Mouse (Mus musculus): Measurements from ENCODE around the gene Slc9a3r1. TPM values are rescaled to one million over a fixed set of nuclear protein-coding genes. Genes with fewer than 3 reads are reported as not detected.
A peak's percentile ranks its signal among the peaks of the same experiment; 100 is the strongest.

Gene Slc9a3r1
- polyA plus RNA-seq, 1 experiment from 2014 or later: 35.4 TPM

GRCm38 (mm10) chr11:115198932-115199384 is 35.8 kb downstream of the Slc9a3r1 start:
- Histone ChIP-seq H3K27me3 (no peaks in the 10 kb centered on the region), H3K4me3 (no peak overlapping the region), H3K9me3 (no peaks in the 10 kb centered on the region), H3K27ac (no peak overlapping the region), H3K4me2 (replicated peaks) (no peak overlapping the region), H3K36me3 (peaks cover 18% of the 10 kb centered on the region; the same call in 1 of the 2 replicates), H3K9ac (no peak overlapping the region), H3K4me1 (no peaks in the 10 kb centered on the region)
- WGBS: 70% methylated on average over 12 of the region's 12 CpGs
- no peak for ATAC-seq (ENCODE audit: insufficient number of reproducible peaks, insufficient read depth, low FRiP score, low TSS enrichment)

GRCm38 (mm10) chr11:115200520-115200919 is 37.4 kb downstream of the Slc9a3r1 start:
- Histone ChIP-seq H3K4me1 (no peaks in the 10 kb centered on the region), H3K4me3 (no peak overlapping the region), H3K9me3 (no peaks in the 10 kb centered on the region), H3K27ac (no peak overlapping the region), H3K27me3 (no peaks in the 10 kb centered on the region), H3K4me2 (replicated peaks) (no peak overlapping the region), H3K36me3 (peaks cover 28% of the 10 kb centered on the region; the same call in 1 of the 2 replicates), H3K9ac (no peak overlapping the region)
- ATAC-seq (ENCODE audit: insufficient number of reproducible peaks, insufficient read depth, low FRiP score, low TSS enrichment): no peak
- WGBS: 88% methylated on average over 4 of the region's 4 CpGs

- peaks cover 42% of the 10 kb centered on the region for H3K36me3 ChIP-seq
- H3K4me2 ChIP-seq (replicated peaks): no peak overlapping the region
- no peak overlapping the region for H3K9ac ChIP-seq
- H3K27ac ChIP-seq: no peak overlapping the region
- no peaks in the 10 kb centered on the region for H3K4me1 ChIP-seq
- no peak overlapping the region for H3K4me3 ChIP-seq
- H3K27me3 ChIP-seq: no peaks in the 10 kb centered on the region; the same call in 1 of the 2 replicates
- peak; percentile 67; the same call in 1 of the 2 replicates for ATAC-seq (ENCODE audit: insufficient number of reproducible peaks, insufficient read depth, low FRiP score, low TSS enrichment)
- WGBS: 13% methylated on average over 12 of the region's 12 CpGs
- no peaks in the 10 kb centered on the region for H3K9me3 ChIP-seq
These were observed 39.2 kb downstream of the Slc9a3r1 start for GRCm38 (mm10) chr11:115202316-115202715.

DNA sequence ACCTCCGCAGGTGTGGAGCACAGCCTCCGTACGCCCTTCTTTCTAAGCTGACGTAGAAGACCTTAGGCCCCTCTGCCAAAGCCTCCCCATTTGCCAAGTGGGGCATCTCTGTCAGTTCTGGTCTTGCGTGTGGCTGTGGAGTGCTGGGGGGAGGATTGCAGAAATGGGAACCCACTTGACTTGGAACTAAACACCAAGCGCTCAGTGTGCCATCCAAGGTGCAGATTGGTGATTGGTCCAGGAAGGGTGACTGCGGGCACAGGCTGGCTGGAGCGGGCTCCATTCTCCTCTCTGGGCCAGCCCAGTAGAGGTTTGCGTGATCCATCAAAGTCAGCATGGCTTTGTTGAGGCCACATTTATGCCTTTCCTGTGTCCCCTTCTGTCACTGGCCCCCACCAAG is 39.6 kb downstream of the Slc9a3r1 start:
- 92% methylated on average over 9 of the region's 9 CpGs for WGBS
- no peak for ATAC-seq (ENCODE audit: insufficient number of reproducible peaks, insufficient read depth, low FRiP score, low TSS enrichment)
- no peaks in the 10 kb centered on the region; the same call in 1 of the 2 replicates for H3K27me3 ChIP-seq
- peaks cover 42% of the 10 kb centered on the region for H3K36me3 ChIP-seq
- no peak overlapping the region for H3K27ac ChIP-seq
- H3K4me2 ChIP-seq (replicated peaks): no peak overlapping the region
- H3K9me3 ChIP-seq: no peaks in the 10 kb centered on the region
- H3K4me3 ChIP-seq: no peak overlapping the region
- H3K4me1 ChIP-seq: no peaks in the 10 kb centered on the region
- no peak overlapping the region for H3K9ac ChIP-seq

DNA sequence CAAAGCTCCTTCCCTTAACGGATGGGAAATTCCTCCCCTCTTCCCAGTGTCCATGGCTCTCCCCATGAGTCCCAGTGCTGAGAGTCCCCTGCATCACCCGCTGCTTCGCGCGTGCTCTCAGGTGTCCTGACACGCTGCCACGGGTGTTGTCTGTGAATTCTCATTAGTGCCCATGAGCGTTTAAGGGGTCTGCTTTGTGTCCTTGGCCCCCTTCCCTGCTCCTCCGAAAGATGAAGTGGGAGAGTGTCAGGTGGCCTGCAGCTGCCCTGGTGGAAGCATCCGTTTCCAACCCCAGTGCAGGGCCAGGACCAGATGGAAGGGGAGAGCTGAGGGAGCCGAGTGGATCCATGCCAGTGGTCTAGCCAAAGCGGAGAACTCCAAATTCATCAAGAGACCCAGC is 45.0 kb downstream of the Slc9a3r1 start:
- no peaks in the 10 kb centered on the region for H3K9me3 ChIP-seq
- no peak overlapping the region for H3K4me2 ChIP-seq (replicated peaks)
- no peak overlapping the region for H3K27ac ChIP-seq
- no peak overlapping the region for H3K4me3 ChIP-seq
- 86% methylated on average over 12 of the region's 12 CpGs for WGBS
- H3K4me1 ChIP-seq: peaks cover 8% of the 10 kb centered on the region; the same call in 1 of the 2 replicates
- peaks cover 45% of the 10 kb centered on the region for H3K36me3 ChIP-seq
- H3K27me3 ChIP-seq: no peaks in the 10 kb centered on the region; the same call in 1 of the 2 replicates
- ATAC-seq (ENCODE audit: insufficient number of reproducible peaks, insufficient read depth, low FRiP score, low TSS enrichment): no peak
- H3K9ac ChIP-seq: no peak overlapping the region

GRCm38 (mm10) chr11:115208776-115209732 is 45.9 kb downstream of the Slc9a3r1 start:
- Histone ChIP-seq H3K4me1 (peaks cover 9% of the 10 kb centered on the region; the same call in 1 of the 2 replicates), H3K36me3 (peaks cover 41% of the 10 kb centered on the region), H3K9me3 (no peaks in the 10 kb centered on the region), H3K9ac (no peak overlapping the region), H3K27me3 (peaks cover 3% of the 10 kb centered on the region; the same call in 1 of the 2 replicates), H3K4me3 (no peak overlapping the region), H3K27ac (peak overlapping the region; percentile 46; the same call in 1 of the 2 replicates), H3K4me2 (replicated peaks) (no peak overlapping the region)
- 76% methylated on average over 25 of the region's 25 CpGs for WGBS
- ATAC-seq (ENCODE audit: insufficient number of reproducible peaks, insufficient read depth, low FRiP score, low TSS enrichment): no peak

DNA sequence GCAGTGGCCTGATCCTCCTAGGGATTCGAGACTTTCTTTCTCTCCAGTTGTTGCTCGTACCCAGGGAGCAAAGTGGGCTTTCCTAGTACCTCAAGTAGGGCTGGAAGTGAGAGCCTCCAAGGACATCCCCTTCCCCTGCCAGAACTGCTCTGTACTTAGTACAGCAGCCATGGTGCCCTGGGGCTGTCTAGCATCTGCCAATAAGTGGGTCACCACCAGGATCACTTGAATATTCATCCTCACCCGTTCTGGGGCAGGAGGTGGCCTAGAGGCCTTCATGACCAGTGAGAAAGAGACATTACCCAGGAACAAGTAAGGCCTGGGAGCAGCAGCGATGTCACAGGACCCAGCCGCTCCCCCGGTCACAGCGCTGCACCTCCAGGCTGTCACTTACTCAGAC is 46.8 kb downstream of the Slc9a3r1 start:
- Histone ChIP-seq H3K4me1 (peaks cover 9% of the 10 kb centered on the region; the same call in 1 of the 2 replicates), H3K27me3 (peaks cover 3% of the 10 kb centered on the region; the same call in 1 of the 2 replicates), H3K9ac (no peak overlapping the region), H3K4me2 (replicated peaks) (no peak overlapping the region), H3K4me3 (no peak overlapping the region), H3K27ac (peak overlapping the region; percentile 46; the same call in 1 of the 2 replicates), H3K9me3 (no peaks in the 10 kb centered on the region), H3K36me3 (peaks cover 36% of the 10 kb centered on the region)
- WGBS: 72% methylated on average over 7 of the region's 7 CpGs
- ATAC-seq (ENCODE audit: insufficient number of reproducible peaks, insufficient read depth, low FRiP score, low TSS enrichment): no peak

GRCm38 (mm10) chr11:115212116-115212515 is 49.0 kb downstream of the Slc9a3r1 start:
- 0 out of 2 replicates have a peak, but pooled peaks cover 3% of the 10 kb centered on the region for H3K9me3 ChIP-seq
- H3K27me3 ChIP-seq: peaks cover 3% of the 10 kb centered on the region; the same call in 1 of the 2 replicates
- H3K4me2 ChIP-seq (replicated peaks): no peak overlapping the region
- peaks cover 15% of the 10 kb centered on the region; the same call in 1 of the 2 replicates for H3K36me3 ChIP-seq
- H3K27ac ChIP-seq: no peak overlapping the region
- no peak for ATAC-seq (ENCODE audit: insufficient number of reproducible peaks, insufficient read depth, low FRiP score, low TSS enrichment)
- no peak overlapping the region for H3K9ac ChIP-seq
- peaks cover 9% of the 10 kb centered on the region for H3K4me1 ChIP-seq
- H3K4me3 ChIP-seq: no peak overlapping the region
- 44% methylated on average over 13 of the region's 13 CpGs for WGBS

- 32% methylated on average over 5 of the region's 5 CpGs for WGBS
- H3K27ac ChIP-seq: no peak overlapping the region
- no peaks in the 10 kb centered on the region for H3K36me3 ChIP-seq
- 0 out of 2 replicates have a peak, but pooled peaks cover 3% of the 10 kb centered on the region for H3K9me3 ChIP-seq
- H3K4me3 ChIP-seq: no peak overlapping the region
- no peak overlapping the region for H3K4me2 ChIP-seq (replicated peaks)
- no peak overlapping the region for H3K9ac ChIP-seq
- no peak for ATAC-seq (ENCODE audit: insufficient number of reproducible peaks, insufficient read depth, low FRiP score, low TSS enrichment)
- 0 out of 2 replicates have a peak, but pooled peaks cover 3% of the 10 kb centered on the region for H3K27me3 ChIP-seq
- H3K4me1 ChIP-seq: peaks cover 30% of the 10 kb centered on the region
These were observed 52.0 kb downstream of the Slc9a3r1 start for GRCm38 (mm10) chr11:115215123-115215522.

- WGBS: 52% methylated on average over 18 of the region's 18 CpGs
- no peak for ATAC-seq (ENCODE audit: insufficient number of reproducible peaks, insufficient read depth, low FRiP score, low TSS enrichment)
- H3K27me3 ChIP-seq: 0 out of 2 replicates have a peak, but pooled peaks cover 3% of the 10 kb centered on the region
- no peak overlapping the region for H3K4me2 ChIP-seq (replicated peaks)
- no peak overlapping the region for H3K4me3 ChIP-seq
- H3K4me1 ChIP-seq: peaks cover 35% of the 10 kb centered on the region
- no peak overlapping the region for H3K9ac ChIP-seq
- 0 out of 2 replicates have a peak, but pooled peaks cover 3% of the 10 kb centered on the region for H3K9me3 ChIP-seq
- H3K36me3 ChIP-seq: no peaks in the 10 kb centered on the region
- peak overlapping the region; percentile 6; the same call in 1 of the 2 replicates for H3K27ac ChIP-seq
These were observed 54.6 kb downstream of the Slc9a3r1 start for GRCm38 (mm10) chr11:115217439-115218410.

DNA sequence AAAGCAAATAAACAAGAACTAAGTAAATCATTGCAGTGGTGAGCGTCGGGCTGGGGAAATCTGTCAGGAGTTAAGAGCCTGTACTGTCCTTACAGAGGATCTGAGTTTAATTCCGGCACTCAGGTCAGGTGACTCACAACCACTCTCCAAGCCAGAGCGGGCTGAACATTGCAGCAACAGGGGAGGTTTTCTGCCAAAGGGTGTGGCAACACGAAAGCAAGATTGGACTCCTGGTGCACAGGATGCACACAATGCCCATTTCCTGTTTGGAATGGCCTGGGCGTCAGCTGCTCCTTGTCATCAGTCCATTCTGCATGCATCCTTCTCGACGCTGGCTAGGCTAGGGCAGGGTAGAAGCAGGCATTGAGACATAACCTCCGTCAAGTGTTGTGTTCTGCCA is 56.1 kb downstream of the Slc9a3r1 start:
- H3K27ac ChIP-seq: no peak overlapping the region
- H3K4me2 ChIP-seq (replicated peaks): no peak overlapping the region
- 53% methylated on average over 9 of the region's 9 CpGs for WGBS
- H3K27me3 ChIP-seq: no peaks in the 10 kb centered on the region
- H3K4me1 ChIP-seq: peaks cover 45% of the 10 kb centered on the region
- 0 out of 2 replicates have a peak, but pooled peaks cover 3% of the 10 kb centered on the region for H3K9me3 ChIP-seq
- no peak overlapping the region for H3K4me3 ChIP-seq
- no peak overlapping the region for H3K9ac ChIP-seq
- no peak for ATAC-seq (ENCODE audit: insufficient number of reproducible peaks, insufficient read depth, low FRiP score, low TSS enrichment)
- H3K36me3 ChIP-seq: no peaks in the 10 kb centered on the region
